Mouse (Mus musculus) midbrain, embryonic 12.5 days (tissue): ENCODE measurements around the gene Tfr2. TPM values are rescaled to one million over a fixed set of nuclear protein-coding genes. Genes with fewer than 3 reads are reported as not detected.

Experiments used
- ATAC-seq: fragments of 200-750 bp; cut with Nextera tagmentation; 2 replicates; pipeline ENCODE4 v1.8.0; 2017; ENCODE audit warnings: low read depth, moderate TSS enrichment, moderate library complexity; ENCODE audit not compliant: low FRiP score
- H3K27ac ChIP-seq: fragments of 300-500 bp; sonication (generic); replicated peaks from 2 replicates; pipeline ENCODE4 v1.5.1; 2016; ENCODE audit warnings: mild to moderate bottlenecking
- H3K27me3 ChIP-seq: fragments of 300-500 bp; sonication (generic); 2 replicates; pipeline ENCODE4 v1.6.1; 2016; ENCODE audit warnings: mild to moderate bottlenecking
- H3K36me3 ChIP-seq: fragments of 300-500 bp; sonication (generic); 2 replicates; pipeline ENCODE4 v1.6.1; 2016
- H3K4me1 ChIP-seq: fragments of 300-500 bp; sonication (generic); 2 replicates; pipeline ENCODE4 v1.6.1; 2016
- H3K4me2 ChIP-seq: fragments of 300-500 bp; sonication (generic); replicated peaks from 2 replicates; pipeline ENCODE4 v1.6.1; 2016; ENCODE audit warnings: mild to moderate bottlenecking, moderate library complexity
- H3K4me3 ChIP-seq: fragments of 300-500 bp; sonication (generic); 2 replicates; pipeline ENCODE4 v1.5.1; 2016; ENCODE audit warnings: mild to moderate bottlenecking
- H3K9ac ChIP-seq: fragments of 300-500 bp; sonication (generic); replicated peaks from 2 replicates; pipeline ENCODE4 v1.6.1; 2016; ENCODE audit warnings: mild to moderate bottlenecking, moderate library complexity
- H3K9me3 ChIP-seq: fragments of 300-500 bp; sonication (generic); 2 replicates; pipeline ENCODE4 v1.6.1; 2016; ENCODE audit warnings: mild to moderate bottlenecking
- WGBS: fragments of 180-500 bp; shearing (Covaris S2); methylation state at CpG from one replicate; pipeline ENCODE4 v1.1.7; 2016; 5-methylcytosine and 5-hydroxymethylcytosine counted together
- polyA plus RNA-seq: library from polyadenylated mRNA; unstranded; fragments of >200 nt; fragmentation: Nextera tagmentation; extraction: Ambion mirVana; gene quantifications from 2 replicates; pipeline ENCODE4 v1.2.1, GENCODE M21; 2016

Tfr2 gene
- polyA plus RNA-seq, 1 experiment from 2014 or later: 1.6 TPM

DNA sequence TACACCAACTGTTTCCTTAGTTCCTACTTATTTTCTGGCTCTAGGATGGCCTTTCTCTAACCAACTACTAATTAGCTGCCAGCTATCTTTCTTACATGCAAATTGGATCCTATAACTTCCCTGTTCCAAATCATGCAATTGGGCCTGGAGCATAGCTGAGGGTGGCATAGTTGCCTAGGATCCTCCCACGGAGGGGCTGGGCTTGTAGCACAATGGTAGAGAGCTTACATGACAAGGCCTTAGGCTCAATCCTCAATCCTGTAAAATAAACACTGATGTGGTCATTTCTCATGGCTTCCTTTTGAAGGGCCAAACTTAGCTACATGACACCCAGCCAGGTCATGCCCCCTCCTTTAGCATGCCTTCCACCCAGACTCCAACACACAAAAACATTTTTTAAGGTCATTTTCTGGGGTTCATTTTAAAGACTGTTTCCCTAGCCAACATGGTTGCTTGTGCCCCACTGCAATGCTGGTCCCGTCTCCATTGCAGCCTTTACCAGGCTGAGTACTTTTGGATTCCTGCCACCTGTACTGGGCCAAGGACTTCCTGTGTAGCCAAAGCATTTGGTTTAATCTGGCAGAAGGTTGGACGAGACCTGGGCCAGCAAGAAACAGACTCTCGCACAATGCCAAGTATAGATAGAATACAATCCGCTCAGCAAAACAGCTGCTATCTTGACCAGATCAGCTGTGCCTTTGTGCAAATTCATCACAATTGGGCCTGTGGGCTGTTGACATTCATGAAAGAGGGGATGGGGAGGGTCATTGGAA, 27.7 kb upstream of the Tfr2 start:
- 79% methylated on average over 5 of the region's 5 CpGs for WGBS
- Histone ChIP-seq H3K4me1 (no peaks in the 10 kb centered on the region), H3K4me2 (no peak overlapping the region), H3K36me3 (no peaks in the 10 kb centered on the region), H3K9me3 (no peaks in the 10 kb centered on the region), H3K9ac (no peak overlapping the region), H3K4me3 (no peak overlapping the region), H3K27me3 (no peaks in the 10 kb centered on the region), H3K27ac (no peak overlapping the region)
- ATAC-seq: no peak

DNA sequence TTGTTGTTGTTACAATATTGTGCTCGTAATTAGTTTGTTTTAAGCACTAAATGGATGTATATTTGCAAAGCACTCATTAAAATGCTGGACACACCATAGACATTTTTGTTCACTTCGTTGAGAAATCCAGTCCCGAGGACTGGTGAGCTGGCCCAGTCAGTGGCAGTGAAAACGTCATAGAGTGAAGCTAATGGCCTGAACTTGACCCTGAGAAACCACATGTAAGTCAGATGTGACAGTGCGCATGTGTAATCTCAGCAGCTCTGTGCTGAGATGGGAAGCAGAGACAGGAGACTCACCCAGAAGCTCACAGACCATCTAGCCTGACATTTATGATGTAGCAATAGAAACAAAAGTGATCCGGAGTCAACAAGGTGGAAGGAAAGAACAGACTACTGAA, 24.7 kb upstream of the Tfr2 start:
- no peak overlapping the region for H3K4me2 ChIP-seq
- H3K4me1 ChIP-seq: no peaks in the 10 kb centered on the region
- no peaks in the 10 kb centered on the region for H3K36me3 ChIP-seq
- H3K9ac ChIP-seq: no peak overlapping the region
- no peaks in the 10 kb centered on the region for H3K27me3 ChIP-seq
- 77% methylated on average over 6 of the region's 6 CpGs for WGBS
- H3K27ac ChIP-seq: no peak overlapping the region
- no peak for ATAC-seq
- no peaks in the 10 kb centered on the region for H3K9me3 ChIP-seq
- no peak overlapping the region for H3K4me3 ChIP-seq

DNA sequence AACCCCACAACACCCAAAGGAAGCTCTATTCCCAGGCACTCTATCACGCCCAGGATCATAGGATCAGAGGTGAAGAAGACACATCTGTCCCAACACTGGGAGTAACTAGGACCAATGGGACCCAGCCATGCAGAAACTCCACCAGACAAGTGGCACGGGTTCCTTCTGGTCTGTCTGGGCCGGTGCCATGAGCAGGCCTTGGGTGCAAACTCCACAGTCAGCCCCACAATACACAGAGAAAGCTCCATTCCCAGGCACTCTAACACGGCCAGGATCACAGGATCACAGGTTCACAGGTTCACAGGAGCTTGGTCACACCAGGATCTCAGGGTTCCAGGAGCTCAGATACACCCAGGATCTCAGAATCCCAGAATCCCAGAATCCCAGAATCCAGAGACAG, 24.0 kb upstream of the Tfr2 start:
- no peaks in the 10 kb centered on the region for H3K9me3 ChIP-seq
- no peak overlapping the region for H3K4me2 ChIP-seq
- no peaks in the 10 kb centered on the region for H3K27me3 ChIP-seq
- H3K27ac ChIP-seq: no peak overlapping the region
- ATAC-seq: no peak
- no peaks in the 10 kb centered on the region for H3K36me3 ChIP-seq
- H3K4me3 ChIP-seq: no peak overlapping the region
- no peaks in the 10 kb centered on the region for H3K4me1 ChIP-seq
- 81% methylated on average over 4 of the region's 4 CpGs for WGBS
- H3K9ac ChIP-seq: no peak overlapping the region

DNA sequence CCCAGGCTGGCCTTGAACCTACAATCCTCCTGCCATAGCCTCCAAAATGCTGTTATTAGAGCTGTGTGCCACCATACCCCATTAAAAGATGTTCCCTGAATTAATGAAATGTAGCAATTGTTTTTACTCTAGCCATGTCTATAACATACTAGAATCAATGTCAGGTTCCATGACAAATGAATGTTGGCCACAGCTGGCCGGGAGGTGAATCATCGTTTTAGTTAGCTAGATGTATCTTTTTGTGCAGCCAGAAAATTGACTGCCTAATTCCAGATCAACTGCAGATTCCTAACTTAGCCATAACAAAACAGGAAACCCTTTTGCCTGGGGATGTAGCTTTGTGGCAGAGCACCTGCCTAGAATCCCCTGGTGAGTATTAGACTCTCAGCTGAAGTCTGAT, 19.8 kb upstream of the Tfr2 start:
- Histone ChIP-seq H3K9ac (no peak overlapping the region), H3K9me3 (no peaks in the 10 kb centered on the region), H3K4me1 (peaks cover 12% of the 10 kb centered on the region; the same call in 1 of the 2 replicates), H3K27me3 (peaks cover 5% of the 10 kb centered on the region; the same call in 1 of the 2 replicates), H3K36me3 (no peaks in the 10 kb centered on the region), H3K4me3 (no peak overlapping the region), H3K4me2 (no peak overlapping the region), H3K27ac (no peak overlapping the region)
- 93% methylated on average over 2 of the region's 2 CpGs for WGBS
- no peak for ATAC-seq

DNA sequence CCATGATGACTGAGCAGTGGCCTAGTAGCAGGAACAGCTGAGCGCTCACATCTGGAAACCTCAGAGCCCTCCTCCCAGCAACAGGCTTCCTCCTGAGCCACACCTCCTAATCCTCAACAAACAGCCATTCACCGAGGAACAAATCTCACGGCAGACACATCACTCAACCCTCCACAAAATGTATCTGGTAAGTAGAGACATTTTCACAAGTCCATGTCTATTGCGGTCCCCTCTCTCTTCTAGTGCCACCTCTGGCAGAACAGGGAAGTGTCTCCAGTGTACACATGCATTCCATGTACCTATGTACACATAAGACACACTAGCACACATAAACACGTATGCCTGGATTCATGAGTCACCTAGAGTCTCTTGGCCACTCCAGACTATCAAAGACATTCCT, 18.5 kb upstream of the Tfr2 start:
- 71% methylated on average over 5 of the region's 5 CpGs for WGBS
- no peak overlapping the region for H3K9ac ChIP-seq
- H3K4me1 ChIP-seq: peaks cover 12% of the 10 kb centered on the region; the same call in 1 of the 2 replicates
- H3K36me3 ChIP-seq: no peaks in the 10 kb centered on the region
- H3K27ac ChIP-seq: no peak overlapping the region
- H3K4me2 ChIP-seq: no peak overlapping the region
- peaks cover 7% of the 10 kb centered on the region; the same call in 1 of the 2 replicates for H3K27me3 ChIP-seq
- H3K9me3 ChIP-seq: no peaks in the 10 kb centered on the region
- no peak overlapping the region for H3K4me3 ChIP-seq
- ATAC-seq: no peak

DNA sequence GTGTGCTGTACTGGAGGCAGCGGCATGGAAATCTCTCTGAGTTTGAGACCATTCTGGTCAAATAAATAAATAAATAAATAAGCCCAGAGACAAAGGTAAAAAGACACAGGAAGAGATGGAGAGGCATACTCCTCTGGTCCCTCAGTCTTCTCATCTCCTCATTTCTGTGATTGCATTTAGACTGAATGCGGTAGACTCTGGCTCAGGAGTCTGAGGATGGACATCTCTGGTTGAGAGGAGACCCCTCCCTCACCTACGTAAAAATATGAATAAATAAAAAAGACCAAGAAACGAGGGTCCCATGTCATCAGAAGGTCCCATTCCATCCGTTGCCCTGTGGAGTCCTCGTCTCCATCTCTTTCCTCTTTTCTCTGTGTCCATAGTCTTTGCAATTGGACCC, 16.6 kb upstream of the Tfr2 start:
- Histone ChIP-seq H3K4me1 (peaks cover 12% of the 10 kb centered on the region; the same call in 1 of the 2 replicates), H3K27ac (peak overlapping the region; percentile 68), H3K9me3 (no peaks in the 10 kb centered on the region), H3K36me3 (no peaks in the 10 kb centered on the region), H3K4me3 (peak overlapping the region; percentile 62), H3K4me2 (peak overlapping the region; percentile 59), H3K27me3 (peaks cover 7% of the 10 kb centered on the region; the same call in 1 of the 2 replicates), H3K9ac (peak overlapping the region; percentile 70; the same call in 1 of the 2 replicates)
- 30% methylated on average over 6 of the region's 6 CpGs for WGBS
- 0 out of 2 replicates have a peak, but pooled peaks have one; percentile 23 for ATAC-seq

DNA sequence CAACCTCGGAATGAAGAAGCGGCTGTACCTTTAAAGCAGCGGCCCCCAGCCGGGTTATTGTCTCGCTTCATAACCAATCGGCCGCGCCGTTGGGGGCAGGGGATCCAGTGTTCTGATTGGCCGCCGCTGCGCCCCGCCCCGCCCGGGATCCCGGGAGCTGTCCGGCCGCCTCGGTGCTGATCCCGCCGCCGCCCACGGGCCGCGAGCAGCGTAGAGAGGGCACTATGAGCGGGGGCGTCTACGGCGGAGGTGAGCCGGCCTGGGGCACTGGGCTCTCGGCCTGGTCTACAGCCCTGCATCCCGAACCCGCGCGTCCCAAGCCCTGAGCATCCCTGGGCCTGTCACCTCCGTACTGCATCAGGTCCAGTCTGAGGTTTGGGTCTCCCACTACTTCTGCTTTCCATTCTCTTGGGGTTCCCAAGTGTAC, 16.2 kb upstream of the Tfr2 start, which contains the start of gene Actl6b:
Gene Actl6b, plus strand, starts transcription at position 107 of the 427 bp plus-strand sequence.
- H3K27me3 ChIP-seq: peaks cover 7% of the 10 kb centered on the region; the same call in 1 of the 2 replicates
- H3K9ac ChIP-seq: peak within 1 kb of the TSS; percentile 70
- H3K9me3 ChIP-seq: no peaks in the 10 kb centered on the region
- peak; percentile 94 for ATAC-seq
- peak within 1 kb of the TSS; percentile 59 for H3K4me2 ChIP-seq
- H3K36me3 ChIP-seq: no peaks in the 10 kb centered on the region
- peak within 1 kb of the TSS; percentile 62 for H3K4me3 ChIP-seq
- peak within 1 kb of the TSS; percentile 68 for H3K27ac ChIP-seq
- peaks cover 12% of the 10 kb centered on the region; the same call in 1 of the 2 replicates for H3K4me1 ChIP-seq
- under 1% methylated on average over 37 of the region's 37 CpGs for WGBS

DNA sequence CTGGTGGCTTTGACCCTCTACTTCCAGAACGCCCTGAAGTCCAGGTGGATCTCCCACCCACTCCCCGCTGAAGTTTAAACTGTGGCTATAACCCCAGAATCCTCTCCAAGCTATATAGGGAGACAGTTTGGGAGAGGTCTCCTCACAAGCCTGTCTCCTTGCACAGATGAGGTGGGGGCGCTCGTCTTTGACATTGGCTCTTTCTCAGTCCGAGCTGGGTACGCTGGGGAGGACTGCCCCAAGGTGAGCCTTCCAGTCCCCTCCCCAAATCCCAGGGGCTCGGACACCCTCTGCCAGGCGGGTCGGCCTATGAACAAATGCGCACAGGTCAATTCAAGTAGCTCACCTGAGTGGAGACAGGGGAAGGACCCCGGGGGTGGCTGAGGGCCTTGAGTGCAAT, 15.7 kb upstream of the Tfr2 start:
- Histone ChIP-seq H3K4me3 (peak overlapping the region; percentile 62), H3K4me2 (peak overlapping the region; percentile 59), H3K27ac (peak overlapping the region; percentile 68), H3K27me3 (peaks cover 7% of the 10 kb centered on the region; the same call in 1 of the 2 replicates), H3K36me3 (no peaks in the 10 kb centered on the region), H3K9me3 (no peaks in the 10 kb centered on the region), H3K9ac (peak overlapping the region; percentile 70), H3K4me1 (peaks cover 12% of the 10 kb centered on the region; the same call in 1 of the 2 replicates)
- WGBS: 57% methylated on average over 11 of the region's 11 CpGs
- ATAC-seq: peak; percentile 41; the same call in 1 of the 2 replicates

DNA sequence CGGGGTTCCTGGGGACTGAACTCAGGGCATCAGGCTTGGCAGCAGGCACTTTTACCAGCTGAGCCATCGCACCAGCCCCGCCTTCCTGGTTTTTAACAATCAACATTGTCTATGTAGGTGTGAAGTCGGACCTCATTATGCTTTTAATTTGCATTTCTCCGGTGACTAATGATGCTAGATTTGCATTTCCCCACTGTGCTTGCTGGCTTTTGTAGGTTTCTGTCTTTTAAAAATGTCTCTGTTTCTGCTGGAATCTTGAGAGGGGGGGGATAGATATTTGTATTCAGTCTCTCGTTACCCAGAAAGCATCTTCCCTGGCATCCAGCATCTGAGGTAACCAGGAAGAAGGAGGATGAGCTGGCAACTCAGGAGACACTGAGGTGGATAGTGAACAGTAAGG, 8.1 kb upstream of the Tfr2 start:
- Histone ChIP-seq H3K36me3 (no peaks in the 10 kb centered on the region), H3K9ac (no peak overlapping the region), H3K9me3 (no peaks in the 10 kb centered on the region), H3K4me1 (no peaks in the 10 kb centered on the region), H3K4me2 (no peak overlapping the region), H3K4me3 (no peak overlapping the region), H3K27ac (no peak overlapping the region), H3K27me3 (0 out of 2 replicates have a peak, but pooled peaks cover 5% of the 10 kb centered on the region)
- no peak for ATAC-seq
- WGBS: 75% methylated on average over 6 of the region's 6 CpGs

DNA sequence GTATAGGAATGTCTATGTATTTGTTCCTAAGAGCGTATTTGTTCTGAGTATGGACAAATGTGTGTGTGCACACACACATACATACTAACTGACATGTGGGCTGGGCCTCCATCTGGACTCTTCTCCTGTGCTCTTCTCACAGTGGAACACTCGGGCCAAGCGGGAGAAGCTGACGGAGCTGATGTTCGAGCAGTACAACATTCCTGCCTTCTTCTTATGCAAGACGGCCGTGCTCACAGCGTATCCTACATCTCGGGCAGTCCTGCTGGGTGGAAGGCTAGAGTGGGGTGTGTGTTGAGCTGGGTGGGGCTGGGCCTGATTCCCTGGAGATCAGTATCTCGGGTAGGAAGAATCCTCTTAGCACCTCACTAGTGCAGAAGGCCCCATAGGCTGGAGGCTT, 6.7 kb upstream of the Tfr2 start:
- Histone ChIP-seq H3K9me3 (no peaks in the 10 kb centered on the region), H3K4me3 (no peak overlapping the region), H3K4me2 (no peak overlapping the region), H3K36me3 (no peaks in the 10 kb centered on the region), H3K27me3 (0 out of 2 replicates have a peak, but pooled peaks cover 5% of the 10 kb centered on the region), H3K4me1 (no peaks in the 10 kb centered on the region), H3K9ac (no peak overlapping the region), H3K27ac (no peak overlapping the region)
- no peak for ATAC-seq
- WGBS: 73% methylated on average over 10 of the region's 10 CpGs

DNA sequence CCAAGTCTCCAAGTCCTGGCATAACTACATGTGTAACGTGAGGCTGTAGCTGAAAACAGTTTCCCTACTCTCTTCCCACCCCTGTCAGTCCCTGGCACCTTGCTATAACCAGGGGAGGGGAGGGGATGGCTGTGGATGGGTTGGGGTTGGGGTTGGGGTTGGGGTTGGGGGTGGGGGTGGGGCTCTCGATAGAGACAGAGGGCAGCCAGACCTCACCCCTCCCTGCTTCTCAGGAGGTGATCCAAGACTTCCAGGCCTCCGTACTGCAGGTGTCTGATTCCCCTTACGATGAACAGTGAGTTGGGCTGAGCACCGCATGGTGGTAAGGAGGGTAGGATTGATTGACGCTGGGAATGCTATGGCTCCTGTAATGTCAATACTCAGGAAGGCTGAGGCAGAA, 3.9 kb upstream of the Tfr2 start:
- Histone ChIP-seq H3K27me3 (no peaks in the 10 kb centered on the region), H3K4me2 (no peak overlapping the region), H3K4me1 (no peaks in the 10 kb centered on the region), H3K9me3 (no peaks in the 10 kb centered on the region), H3K27ac (no peak overlapping the region), H3K9ac (no peak overlapping the region), H3K36me3 (no peaks in the 10 kb centered on the region), H3K4me3 (no peak overlapping the region)
- WGBS: 75% methylated on average over 6 of the region's 6 CpGs
- no peak for ATAC-seq

DNA sequence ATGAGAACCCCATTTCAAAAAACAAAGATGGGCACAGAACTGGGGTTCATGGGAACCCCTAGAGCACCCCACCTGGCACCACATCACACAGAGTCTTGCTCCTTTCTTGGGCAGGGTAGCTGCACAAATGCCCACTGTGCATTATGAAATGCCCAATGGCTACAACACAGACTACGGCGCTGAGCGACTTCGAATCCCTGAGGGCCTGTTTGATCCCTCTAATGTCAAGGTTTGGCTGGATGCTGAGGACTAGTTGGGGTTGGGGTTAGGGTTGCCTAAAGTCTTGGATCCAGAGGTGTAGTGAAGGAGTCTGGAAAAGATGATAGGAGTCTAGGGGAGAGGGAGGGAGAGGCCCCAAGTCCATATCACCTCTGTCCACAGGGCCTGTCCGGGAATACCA, 3.2 kb upstream of the Tfr2 start:
- no peak overlapping the region for H3K27ac ChIP-seq
- ATAC-seq: no peak
- H3K4me3 ChIP-seq: no peak overlapping the region
- 95% methylated on average over 5 of the region's 5 CpGs for WGBS
- H3K27me3 ChIP-seq: no peaks in the 10 kb centered on the region
- no peaks in the 10 kb centered on the region for H3K9me3 ChIP-seq
- H3K4me2 ChIP-seq: no peak overlapping the region
- H3K9ac ChIP-seq: no peak overlapping the region
- H3K36me3 ChIP-seq: no peaks in the 10 kb centered on the region
- H3K4me1 ChIP-seq: no peaks in the 10 kb centered on the region
